Mouse (Mus musculus) adrenal gland, postnatal 4 days (tissue): ENCODE measurements around the gene Zfp784. TPM values are rescaled to one million over a fixed set of nuclear protein-coding genes. Genes with fewer than 3 reads are reported as not detected.
A peak's percentile ranks its signal among the peaks of the same experiment; 100 is the strongest.
"Not testable (repeated sequence)": the region's sequence is repeated elsewhere in the genome, so short reads cannot be mapped to it uniquely, and the experiment has no call there.

Experiments
- DNase-seq, 2 experiments: peaks; one replicate each; pipeline ENCODE4 v3.0.0; 2021 to 2022; ENCODE audit warnings: low spot score in 2 of 2, mixed read lengths in 2 of 2
- total RNA-seq, 2 experiments: library from RNA; stranded (reverse); gene quantifications; 2 replicates each; pipeline ENCODE4 v1.2.3; 2021

Zfp784 gene
- total RNA-seq, 2 experiments from 2014 or later = 7.0 to 7.1 TPM

GRCm38 (mm10) chr7:5029543-5029942, 8.7 kb downstream of the Zfp784 start:
- DNase-seq = no peak

GRCm38 (mm10) chr7:5021197-5021596, 17.0 kb downstream of the Zfp784 start:
- no peak for DNase-seq

GRCm38 (mm10) chr7:5020685-5021084, 17.6 kb downstream of the Zfp784 start:
- DNase-seq = no peak

- DNase-seq = peak; percentile 97 to 98
These were observed 18.1 kb downstream of the Zfp784 start, which contains the start of the genes Zfp865 and Ccdc106 for GRCm38 (mm10) chr7:5020000-5020681. Zfp865 (plus strand) TSS chr7:5020376. Ccdc106 (plus strand) TSS chr7:5020553.

- DNase-seq = not testable (repeated sequence)
These were observed 18.7 kb downstream of the Zfp784 start for GRCm38 (mm10) chr7:5019576-5019975.

GRCm38 (mm10) chr7:5017931-5018330, 20.3 kb downstream of the Zfp784 start:
- no peak for DNase-seq

- DNase-seq = no peak
These were observed 20.9 kb downstream of the Zfp784 start for GRCm38 (mm10) chr7:5017352-5017751.

GRCm38 (mm10) chr7:5016920-5017319, 21.3 kb downstream of the Zfp784 start:
- no peak for DNase-seq

- DNase-seq = no peak
These were observed 22.2 kb downstream of the Zfp784 start for GRCm38 (mm10) chr7:5016057-5016456.

GRCm38 (mm10) chr7:5015118-5016001, 22.9 kb downstream of the Zfp784 start, which contains the start of gene Gm44973:
Gm44973 (plus strand) TSS chr7:5015496.
- peak; percentile 84 to 91 for DNase-seq

- peak; percentile 91 to 92 for DNase-seq
These were observed 23.8 kb downstream of the Zfp784 start, which contains the start of the genes Zfp524 and Fiz1 for GRCm38 (mm10) chr7:5014251-5015117. Zfp524 (plus strand) TSS chr7:5014415. Fiz1 (minus strand) TSS chr7:5014697.

GRCm38 (mm10) chr7:5012681-5013513, 25.3 kb downstream of the Zfp784 start:
- no peak for DNase-seq

- DNase-seq = no peak
These were observed 30.0 kb downstream of the Zfp784 start for GRCm38 (mm10) chr7:5008229-5008628.

- DNase-seq = not testable (repeated sequence)
These were observed 35.4 kb downstream of the Zfp784 start for GRCm38 (mm10) chr7:5002876-5003275.

GRCm38 (mm10) chr7:4999876-5000275, 38.4 kb downstream of the Zfp784 start:
- DNase-seq = no peak

- DNase-seq = no peak
These were observed 41.3 kb downstream of the Zfp784 start for GRCm38 (mm10) chr7:4996934-4997333.

- peak; percentile 90 for DNase-seq
These were observed 42.0 kb downstream of the Zfp784 start, which contains the start of gene Zfp579 for GRCm38 (mm10) chr7:4996003-4996895. Zfp579 (minus strand) TSS chr7:4996158.

GRCm38 (mm10) chr7:4995268-4996002, 42.8 kb downstream of the Zfp784 start:
- DNase-seq = no peak
